ENCODE assay signal across 9 mouse cellular contexts in the genomic region with DNA sequence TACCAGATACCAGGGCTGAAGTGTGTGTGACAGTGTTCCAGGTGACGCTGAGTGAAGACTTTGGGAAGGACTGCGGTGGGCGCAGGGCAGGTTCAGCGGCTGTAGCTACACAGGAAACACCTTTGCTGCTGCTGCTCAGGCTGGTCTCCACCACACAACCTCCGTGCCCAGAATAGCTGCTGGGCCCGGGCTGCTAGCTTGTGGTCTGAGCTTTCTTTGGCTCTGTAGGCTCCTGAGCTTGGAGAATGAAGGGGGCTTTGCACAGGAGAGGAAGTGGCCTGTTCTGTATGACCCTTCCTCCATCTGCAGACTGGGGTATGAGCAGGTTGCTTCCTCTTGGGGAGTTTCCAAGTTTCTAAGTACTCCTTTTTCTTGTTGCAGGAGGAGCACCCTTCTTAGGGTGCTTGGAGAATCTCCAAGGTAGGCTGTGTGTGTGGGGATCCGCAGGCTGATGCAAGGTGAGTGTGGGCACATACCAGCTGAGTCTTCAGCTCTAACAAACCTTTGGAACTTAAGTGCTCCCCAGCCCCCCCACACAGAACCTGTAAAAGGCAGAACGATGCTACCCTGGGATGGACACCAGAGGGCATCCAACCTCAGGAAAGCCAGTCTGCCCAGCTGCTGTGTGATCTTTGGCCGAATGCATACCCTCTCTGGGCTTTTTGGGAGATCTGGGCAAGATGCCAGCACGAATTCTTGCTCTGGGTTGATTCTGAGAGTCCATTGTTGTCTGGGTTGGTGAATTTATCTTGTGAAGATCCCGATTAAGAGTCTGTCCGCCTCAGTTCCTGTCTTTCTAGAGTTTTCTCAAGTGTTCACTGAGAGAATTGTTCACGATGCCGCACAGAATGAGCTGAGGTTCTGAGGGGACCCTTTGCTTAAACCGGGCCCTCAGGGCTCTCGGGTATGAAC.
DNase-seq lines count a peak whose midpoint lies in the region; ATAC-seq and TF ChIP-seq lines count a peak whose summit lies in the region.
"Had no signal": no experiment of that assay in that cellular context is flagged by ENCODE, and none has a peak within 500 bp of the region (broad histone marks: within the 10 kb centered on the region; RNA-seq: fewer than 3 reads in every experiment).

No protein-coding gene starts in this region.

- no peak; the same call in 1 of the 2 replicates for TF ChIP-seq CTCF in hindbrain, postnatal 0 days (IDR thresholded peaks at IDR 0.05; ENCODE audit: low read depth)

- H3K27me3 ChIP-seq in hindbrain, embryonic 10.5 days (ENCODE audit: insufficient read depth, poor library complexity, severe bottlenecking) = peaks cover 11% of the 10 kb centered on the region; the same call in 1 of the 2 replicates
- no peaks in the 10 kb centered on the region for H3K27me3 ChIP-seq in hindbrain, postnatal 0 days (ENCODE audit: insufficient read depth, low read length)
- no peaks in the 10 kb centered on the region for H3K27me3 ChIP-seq in embryonic facial prominence, embryonic 14.5 days (replicated peaks; ENCODE audit: control insufficient read depth, insufficient read depth, low read length)

- H3K4me1 ChIP-seq in hindbrain, embryonic 10.5 days (replicated peaks) = peaks cover 65% of the 10 kb centered on the region
- H3K4me1 ChIP-seq in hindbrain, postnatal 0 days (ENCODE audit: insufficient read depth, low read length) = 0 out of 2 replicates have a peak, but pooled peaks cover 7% of the 10 kb centered on the region
- peaks cover 21% of the 10 kb centered on the region for H3K4me1 ChIP-seq in embryonic facial prominence, embryonic 14.5 days (ENCODE audit: control insufficient read depth, insufficient read depth, low read length)

- H3K9me3 ChIP-seq in hindbrain, embryonic 10.5 days = no peaks in the 10 kb centered on the region
- no peaks in the 10 kb centered on the region for H3K9me3 ChIP-seq in hindbrain, postnatal 0 days (ENCODE audit: low read length)
- H3K9me3 ChIP-seq in embryonic facial prominence, embryonic 14.5 days (ENCODE audit: control insufficient read depth, low read length) = no peaks in the 10 kb centered on the region

- no peak overlapping the region for H3K4me3 ChIP-seq in hindbrain, embryonic 10.5 days
- no peak overlapping the region for H3K4me3 ChIP-seq in hindbrain, postnatal 0 days (ENCODE audit: low read length)
- no peak overlapping the region for H3K4me3 ChIP-seq in embryonic facial prominence, embryonic 14.5 days (ENCODE audit: low read depth, low read length)

- WGBS in hindbrain, embryonic 10.5 days = 82% methylated on average over 16 of the region's 16 CpGs
- WGBS in hindbrain, postnatal 0 days = 70% methylated on average over 16 of the region's 16 CpGs
- WGBS in embryonic facial prominence, embryonic 14.5 days = 63% methylated on average over 16 of the region's 16 CpGs

- no peak for DNase-seq in hindbrain, embryonic 10.5 days (ENCODE audit: low spot score)
- no peak for DNase-seq in hindbrain, postnatal 0 days (ENCODE audit: low spot score)
- DNase-seq in CD4-positive helper T cell, adult 2 months (ENCODE audit: low read depth, low spot score) = peak; percentile 14
- DNase-seq in embryonic facial prominence, embryonic 14.5 days (ENCODE audit: low spot score) = no peak
- no peak for DNase-seq in adrenal gland, adult (ENCODE audit: inconsistent age in 2 of 2, low spot score in 1 of 2)
- DNase-seq in gastrocnemius, adult 8-10 months (ENCODE audit: low spot score in 2 of 2) = no peak

- peak overlapping the region; percentile 91 for H3K27ac ChIP-seq in hindbrain, embryonic 10.5 days
- H3K27ac ChIP-seq in hindbrain, postnatal 0 days = no peak overlapping the region
- H3K27ac ChIP-seq in embryonic facial prominence, embryonic 14.5 days (replicated peaks; ENCODE audit: low read depth, low read length) = peak overlapping the region; percentile 74; the same call in 1 of the 2 replicates
- H3K27ac ChIP-seq: macrophage had no signal

- no peak overlapping the region for H3K9ac ChIP-seq in hindbrain, postnatal 0 days (replicated peaks; ENCODE audit: low read length)
- no peak overlapping the region for H3K9ac ChIP-seq in embryonic facial prominence, embryonic 14.5 days (ENCODE audit: low read depth, low read length)

- H3K36me3 ChIP-seq in hindbrain, embryonic 10.5 days = no peaks in the 10 kb centered on the region
- H3K36me3 ChIP-seq in hindbrain, postnatal 0 days (ENCODE audit: insufficient read depth, low read length) = no peaks in the 10 kb centered on the region
- no peaks in the 10 kb centered on the region for H3K36me3 ChIP-seq in embryonic facial prominence, embryonic 14.5 days (ENCODE audit: control insufficient read depth, insufficient read depth, low read length)

- ATAC-seq in hindbrain, postnatal 0 days = no peak
- ATAC-seq in embryonic facial prominence, embryonic 14.5 days (ENCODE audit: low read depth) = no peak
- peak; percentile 33; the same call in 1 of the 2 replicates for ATAC-seq in megakaryocyte, adult 5-6 weeks (ENCODE audit: poor library complexity, severe bottlenecking)
- no peak for ATAC-seq in megakaryocyte-erythroid progenitor cell, adult 5-6 weeks (replicated peaks; ENCODE audit: low FRiP score, low TSS enrichment, poor library complexity, severe bottlenecking)

- no peak overlapping the region for H3K4me2 ChIP-seq in hindbrain, postnatal 0 days (ENCODE audit: low read depth, low read length)
- H3K4me2 ChIP-seq in embryonic facial prominence, embryonic 14.5 days (ENCODE audit: low read depth, low read length) = no peak overlapping the region
